Mouse (Mus musculus): Measurements from ENCODE around the gene Isg20.

Gene Isg20

GRCm38 (mm10) chr7:78955086-78955485, 41.9 kb downstream of the Isg20 start:
- no peak for DNase-seq (ENCODE audit: low read depth, low spot score)

DNA sequence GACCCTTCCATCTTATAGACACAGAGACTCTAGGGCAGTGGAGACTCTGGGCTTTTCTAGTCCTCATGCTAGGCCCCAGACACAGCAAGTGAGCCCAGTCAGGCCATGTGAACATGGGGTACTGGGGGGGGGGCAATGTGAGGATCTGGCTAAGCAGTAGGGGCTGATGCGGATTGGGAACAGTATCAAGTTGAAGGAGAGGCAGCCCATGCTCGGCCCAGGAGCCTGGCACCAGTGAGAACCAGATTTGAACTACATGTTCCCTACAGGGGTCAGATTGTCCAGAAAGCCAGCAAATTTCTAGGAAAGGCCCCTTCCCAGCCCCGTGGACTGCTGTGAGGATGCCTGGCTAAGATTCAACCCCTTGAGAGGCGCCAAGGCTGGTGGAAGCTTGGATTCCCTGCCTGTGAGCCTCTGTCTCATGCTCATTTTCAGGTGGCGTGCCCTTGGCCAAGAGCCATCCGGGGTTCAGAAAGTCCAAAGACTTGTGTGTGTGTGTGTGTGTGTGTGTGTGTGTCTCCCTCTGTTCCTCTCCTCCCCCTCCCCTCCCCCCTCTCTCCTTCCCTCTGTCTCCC, 45.4 kb downstream of the Isg20 start:
- DNase-seq (ENCODE audit: low read depth, low spot score): no peak

GRCm38 (mm10) chr7:78963891-78964290, 50.7 kb downstream of the Isg20 start:
- DNase-seq (ENCODE audit: low read depth, low spot score): no peak

Measured in brain, embryonic 18.5 days (tissue).